Mouse (Mus musculus): ENCODE results near the gene Areg. TPM values are rescaled to one million over a fixed set of nuclear protein-coding genes. Genes with fewer than 3 reads are reported as not detected.

Areg gene
- polyA plus RNA-seq, 1 experiment from 2014 or later: 14.4 TPM

- Histone ChIP-seq H3K36me3 (ENCODE audit: control insufficient read depth, insufficient read depth, low read length) (no peaks in the 10 kb centered on the region), H3K4me2 (replicated peaks; ENCODE audit: low read depth) (no peak overlapping the region), H3K4me1 (replicated peaks; ENCODE audit: control insufficient read depth, insufficient read depth) (no peaks in the 10 kb centered on the region), H3K27me3 (ENCODE audit: control insufficient read depth, insufficient read depth, low read length) (no peaks in the 10 kb centered on the region), H3K27ac (replicated peaks) (no peak overlapping the region), H3K9me3 (ENCODE audit: control insufficient read depth, low read length) (no peaks in the 10 kb centered on the region), H3K4me3 (ENCODE audit: low read depth, low read length) (no peak overlapping the region), H3K9ac (ENCODE audit: low read length) (no peak overlapping the region)
- 62% methylated on average over 2 of the region's 2 CpGs for WGBS
- TF ChIP-seq CTCF (IDR thresholded peaks at IDR 0.05; ENCODE audit: low read depth): no peak
- ATAC-seq (ENCODE audit: low FRiP score, low TSS enrichment) (no peak), DNase-seq (ENCODE audit: low spot score) (no peak)
These were observed 15.3 kb upstream of the Areg start for GRCm38 (mm10) chr5:91124140-91124539.

- H3K9me3 ChIP-seq (ENCODE audit: control insufficient read depth, low read length): no peaks in the 10 kb centered on the region
- H3K4me2 ChIP-seq (replicated peaks; ENCODE audit: low read depth): no peak overlapping the region
- DNase-seq (ENCODE audit: low spot score): no peak
- no peak overlapping the region for H3K9ac ChIP-seq (ENCODE audit: low read length)
- no peaks in the 10 kb centered on the region for H3K4me1 ChIP-seq (replicated peaks; ENCODE audit: control insufficient read depth, insufficient read depth)
- H3K4me3 ChIP-seq (ENCODE audit: low read depth, low read length): no peak overlapping the region
- ATAC-seq (ENCODE audit: low FRiP score, low TSS enrichment): no peak
- TF ChIP-seq EP300 (optimal IDR thresholded peaks at IDR 0.05): no peak
- no peak for TF ChIP-seq CTCF (IDR thresholded peaks at IDR 0.05; ENCODE audit: low read depth)
- no peak overlapping the region for H3K27ac ChIP-seq (replicated peaks)
- H3K27me3 ChIP-seq (ENCODE audit: control insufficient read depth, insufficient read depth, low read length): no peaks in the 10 kb centered on the region
- 52% methylated on average over 1 of the region's 1 CpGs for WGBS
- H3K36me3 ChIP-seq (ENCODE audit: control insufficient read depth, insufficient read depth, low read length): no peaks in the 10 kb centered on the region
These were observed 12.8 kb upstream of the Areg start for GRCm38 (mm10) chr5:91126623-91127022.

DNA sequence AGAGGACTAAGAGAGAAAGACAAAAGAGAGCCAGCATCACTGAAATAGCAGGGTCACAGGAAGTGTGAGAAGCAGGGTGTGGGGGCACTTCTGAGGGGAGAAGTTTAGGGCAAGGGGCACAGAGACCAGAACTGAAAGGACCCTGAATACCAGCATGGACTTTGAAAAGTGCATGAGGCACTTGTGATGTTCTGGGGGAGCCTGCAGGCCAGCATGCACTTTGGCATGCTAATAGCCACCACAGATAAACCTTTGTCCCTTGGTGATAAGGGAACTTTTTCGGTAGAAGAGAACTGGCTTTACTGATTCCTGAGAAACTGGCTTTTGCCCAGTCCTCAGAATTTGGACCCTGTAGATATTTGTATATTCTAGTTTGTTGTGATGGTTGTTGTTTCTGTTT, 4.4 kb upstream of the Areg start:
- Histone ChIP-seq H3K4me1 (replicated peaks; ENCODE audit: control insufficient read depth, insufficient read depth) (no peaks in the 10 kb centered on the region), H3K36me3 (ENCODE audit: control insufficient read depth, insufficient read depth, low read length) (no peaks in the 10 kb centered on the region), H3K4me2 (replicated peaks; ENCODE audit: low read depth) (no peak overlapping the region), H3K27me3 (ENCODE audit: control insufficient read depth, insufficient read depth, low read length) (no peaks in the 10 kb centered on the region), H3K9me3 (ENCODE audit: control insufficient read depth, low read length) (no peaks in the 10 kb centered on the region), H3K9ac (ENCODE audit: low read length) (no peak overlapping the region), H3K4me3 (ENCODE audit: low read depth, low read length) (no peak overlapping the region), H3K27ac (replicated peaks) (no peak overlapping the region)
- no peak for TF ChIP-seq CTCF (IDR thresholded peaks at IDR 0.05; ENCODE audit: low read depth)
- no peak for TF ChIP-seq EP300 (optimal IDR thresholded peaks at IDR 0.05)
- ATAC-seq (ENCODE audit: low FRiP score, low TSS enrichment) (no peak), DNase-seq (ENCODE audit: low spot score) (no peak)
- WGBS: 50% methylated on average over 1 of the region's 1 CpGs

DNA sequence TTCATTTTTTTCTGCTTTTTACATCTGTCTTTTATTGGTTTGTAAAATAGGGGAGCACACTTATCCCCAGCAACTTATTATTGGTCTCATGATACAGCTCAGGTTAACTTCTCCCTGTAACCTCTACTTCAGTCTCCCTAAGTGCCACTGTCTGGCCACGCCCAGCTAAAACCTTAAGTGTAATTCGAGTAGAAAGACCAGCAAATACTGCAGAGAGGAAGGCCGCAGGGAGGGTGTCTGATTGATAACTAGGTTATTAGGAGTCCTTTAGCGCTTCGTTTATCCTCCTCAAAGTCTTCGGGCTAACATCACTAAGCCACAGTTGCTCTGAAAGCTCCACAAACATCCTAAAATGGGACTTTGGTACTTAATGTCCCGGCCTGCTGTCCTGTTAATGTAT, 429 bp upstream of the Areg start:
- TF ChIP-seq EP300 (optimal IDR thresholded peaks at IDR 0.05): no peak
- TF ChIP-seq CTCF (IDR thresholded peaks at IDR 0.05; ENCODE audit: low read depth): no peak
- DNase-seq (ENCODE audit: low spot score) (no peak), ATAC-seq (ENCODE audit: low FRiP score, low TSS enrichment) (no peak)
- H3K9me3 ChIP-seq (ENCODE audit: control insufficient read depth, low read length): no peaks in the 10 kb centered on the region
- no peak overlapping the region; the same call in 1 of the 2 replicates for H3K9ac ChIP-seq (ENCODE audit: low read length)
- H3K4me3 ChIP-seq (ENCODE audit: low read depth, low read length): peak overlapping the region; percentile 50
- H3K27me3 ChIP-seq (ENCODE audit: control insufficient read depth, insufficient read depth, low read length): no peaks in the 10 kb centered on the region
- no peak overlapping the region for H3K27ac ChIP-seq (replicated peaks)
- H3K4me1 ChIP-seq (replicated peaks; ENCODE audit: control insufficient read depth, insufficient read depth): no peaks in the 10 kb centered on the region
- 9% methylated on average over 7 of the region's 7 CpGs for WGBS
- peak overlapping the region; percentile 76 for H3K4me2 ChIP-seq (replicated peaks; ENCODE audit: low read depth)
- H3K36me3 ChIP-seq (ENCODE audit: control insufficient read depth, insufficient read depth, low read length): no peaks in the 10 kb centered on the region

GRCm38 (mm10) chr5:91140896-91141448, 1.6 kb downstream of the Areg start:
- no peak overlapping the region for H3K27ac ChIP-seq (replicated peaks)
- ATAC-seq (ENCODE audit: low FRiP score, low TSS enrichment): no peak
- H3K36me3 ChIP-seq (ENCODE audit: control insufficient read depth, insufficient read depth, low read length): no peaks in the 10 kb centered on the region
- no peak overlapping the region for H3K4me3 ChIP-seq (ENCODE audit: low read depth, low read length)
- 0 out of 2 replicates have a peak overlapping the region, but pooled peaks have one; percentile 9 for H3K4me2 ChIP-seq (replicated peaks; ENCODE audit: low read depth)
- no peak for TF ChIP-seq CTCF (IDR thresholded peaks at IDR 0.05; ENCODE audit: low read depth)
- no peak for TF ChIP-seq EP300 (optimal IDR thresholded peaks at IDR 0.05)
- no peaks in the 10 kb centered on the region for H3K4me1 ChIP-seq (replicated peaks; ENCODE audit: control insufficient read depth, insufficient read depth)
- no peaks in the 10 kb centered on the region for H3K9me3 ChIP-seq (ENCODE audit: control insufficient read depth, low read length)
- DNase-seq (ENCODE audit: low spot score): no peak
- no peaks in the 10 kb centered on the region for H3K27me3 ChIP-seq (ENCODE audit: control insufficient read depth, insufficient read depth, low read length)
- WGBS: 60% methylated on average over 13 of the region's 13 CpGs
- no peak overlapping the region for H3K9ac ChIP-seq (ENCODE audit: low read length)

- H3K9me3 ChIP-seq (ENCODE audit: control insufficient read depth, low read length): no peaks in the 10 kb centered on the region
- H3K27me3 ChIP-seq (ENCODE audit: control insufficient read depth, insufficient read depth, low read length): no peaks in the 10 kb centered on the region
- DNase-seq (ENCODE audit: low spot score) (no peak), ATAC-seq (ENCODE audit: low FRiP score, low TSS enrichment) (no peak)
- H3K9ac ChIP-seq (ENCODE audit: low read length): no peak overlapping the region
- H3K4me2 ChIP-seq (replicated peaks; ENCODE audit: low read depth): no peak overlapping the region
- TF ChIP-seq CTCF (IDR thresholded peaks at IDR 0.05; ENCODE audit: low read depth) (no peak), EP300 (optimal IDR thresholded peaks at IDR 0.05) (no peak)
- H3K4me3 ChIP-seq (ENCODE audit: low read depth, low read length): no peak overlapping the region
- H3K36me3 ChIP-seq (ENCODE audit: control insufficient read depth, insufficient read depth, low read length): no peaks in the 10 kb centered on the region
- WGBS: 81% methylated on average over 9 of the region's 9 CpGs
- no peaks in the 10 kb centered on the region for H3K4me1 ChIP-seq (replicated peaks; ENCODE audit: control insufficient read depth, insufficient read depth)
- no peak overlapping the region for H3K27ac ChIP-seq (replicated peaks)
These were observed 5.6 kb downstream of the Areg start for GRCm38 (mm10) chr5:91144971-91145370.

Measured in stomach, postnatal 0 days (tissue).